Mouse (Mus musculus) hindbrain, embryonic 12.5 days (tissue): ENCODE results near the gene Ddi2. TPM values are rescaled to one million over a fixed set of nuclear protein-coding genes. Genes with fewer than 3 reads are reported as not detected.
"Not testable (repeated sequence)": the region's sequence is repeated elsewhere in the genome, so short reads cannot be mapped to it uniquely, and the experiment has no call there.

Experiments used
- ATAC-seq: fragments of 200-750 bp; cut with Nextera tagmentation; 2 replicates; pipeline ENCODE4 v1.8.0; 2017; ENCODE audit warnings: moderate TSS enrichment; ENCODE audit not compliant: low FRiP score
- H3K27ac ChIP-seq: fragments of 300-500 bp; sonication (generic); 2 replicates; pipeline ENCODE4 v1.5.1; 2016; ENCODE audit warnings: mild to moderate bottlenecking
- H3K27me3 ChIP-seq: fragments of 300-500 bp; sonication (generic); 2 replicates; pipeline ENCODE4 v1.6.1; 2016; ENCODE audit warnings: mild to moderate bottlenecking
- H3K36me3 ChIP-seq: fragments of 300-500 bp; sonication (generic); 2 replicates; pipeline ENCODE4 v1.6.1; 2016; ENCODE audit warnings: mild to moderate bottlenecking
- H3K4me1 ChIP-seq: fragments of 300-500 bp; sonication (generic); 2 replicates; pipeline ENCODE4 v1.6.1; 2016
- H3K4me2 ChIP-seq: fragments of 300-500 bp; sonication (generic); replicated peaks from 2 replicates; pipeline ENCODE4 v1.6.1; 2016; ENCODE audit warnings: mild to moderate bottlenecking
- H3K4me3 ChIP-seq: fragments of 300-500 bp; sonication (generic); 2 replicates; pipeline ENCODE4 v1.5.1; 2016; ENCODE audit warnings: mild to moderate bottlenecking
- H3K9ac ChIP-seq: fragments of 300-500 bp; sonication (generic); 2 replicates; pipeline ENCODE4 v1.6.1; 2016; ENCODE audit warnings: mild to moderate bottlenecking, moderate library complexity
- H3K9me3 ChIP-seq: fragments of 300-500 bp; sonication (generic); replicated peaks from 2 replicates; pipeline ENCODE4 v1.6.1; 2016; ENCODE audit warnings: mild to moderate bottlenecking
- WGBS: fragments of 180-500 bp; shearing (Covaris S2); methylation state at CpG from one replicate; pipeline ENCODE4 v1.1.7; 2016; 5-methylcytosine and 5-hydroxymethylcytosine counted together
- polyA plus RNA-seq: library from polyadenylated mRNA; unstranded; fragments of >200 nt; fragmentation: Nextera tagmentation; extraction: Ambion mirVana; gene quantifications from 2 replicates; pipeline ENCODE4 v1.2.1, GENCODE M21; 2016

The Ddi2 gene
- 28.1 and 28.7 TPM in 2 replicates for polyA plus RNA-seq

DNA sequence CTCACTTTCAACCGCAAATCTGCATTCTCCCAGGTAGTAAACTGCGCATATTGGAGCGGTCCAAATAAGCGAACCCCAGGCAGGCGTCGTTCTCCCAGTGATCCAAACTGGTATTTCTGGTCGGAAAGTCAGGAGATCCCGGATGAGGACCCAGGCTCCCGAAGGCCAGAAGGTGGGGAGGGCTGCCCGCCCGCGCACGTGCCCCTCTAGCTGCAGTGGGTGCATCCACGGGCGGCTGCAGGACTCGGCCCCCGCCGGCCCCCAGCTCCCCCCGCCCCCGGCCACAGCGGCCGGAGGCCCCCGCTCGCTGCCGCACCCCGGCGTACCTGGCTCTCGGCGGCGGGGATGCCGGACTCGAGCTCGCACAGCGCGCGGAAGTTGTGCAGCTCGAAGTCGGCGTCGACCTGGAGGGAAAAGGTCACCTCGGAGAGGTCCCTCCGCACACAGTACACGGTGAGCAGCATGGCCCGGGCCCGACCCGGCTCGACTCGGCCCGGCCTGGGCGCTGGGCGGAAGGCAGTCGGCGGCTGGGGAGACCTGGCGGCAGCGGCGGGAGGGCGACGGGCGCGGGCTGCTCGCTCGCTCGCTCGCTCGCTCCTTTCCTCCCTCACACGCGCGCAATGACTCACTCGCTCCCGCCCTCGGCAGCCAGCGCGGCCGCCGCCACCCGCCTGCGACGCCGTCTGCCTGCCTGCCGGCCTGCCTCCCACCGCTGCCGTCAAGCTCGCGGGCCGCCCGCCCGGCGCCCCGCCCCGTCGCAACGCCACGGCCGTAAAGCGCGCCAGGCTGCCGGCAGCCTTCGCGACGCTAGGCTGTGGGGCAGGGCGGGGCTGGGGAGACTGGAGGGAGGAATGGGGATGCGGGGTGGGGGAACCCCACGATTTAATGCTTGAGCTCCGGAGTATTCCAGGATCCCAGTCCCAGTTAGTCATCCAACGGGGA is at the start of gene Ddi2:
Ddi2 (minus strand) TSS at position 689 of the 942 bp plus-strand sequence.
- H3K27ac ChIP-seq = peak within 1 kb of the TSS; percentile 91
- H3K36me3 ChIP-seq = peaks cover 5% of the 10 kb centered on the region; the same call in 1 of the 2 replicates
- H3K4me2 ChIP-seq = peak within 1 kb of the TSS; percentile 93
- ATAC-seq = peak; percentile 85
- H3K4me3 ChIP-seq = peak within 1 kb of the TSS; percentile 99
- H3K4me1 ChIP-seq = peaks cover 18% of the 10 kb centered on the region
- H3K27me3 ChIP-seq = no peaks in the 10 kb centered on the region
- no peaks in the 10 kb centered on the region for H3K9me3 ChIP-seq
- peak within 1 kb of the TSS; percentile 98 for H3K9ac ChIP-seq
- WGBS = under 1% methylated on average over 66 of the region's 105 CpGs

GRCm38 (mm10) chr4:141773019-141773418 is 49.8 kb upstream of the Ddi2 start:
- whole genome bisulfite sequencing = 82% methylated on average over 4 of the region's 4 CpGs
- H3K27me3 ChIP-seq, H3K4me2 ChIP-seq, H3K27ac ChIP-seq, H3K9me3 ChIP-seq, ATAC-seq, H3K4me3 ChIP-seq, H3K4me1 ChIP-seq, H3K9ac ChIP-seq: not testable (repeated sequence)
- H3K36me3 ChIP-seq = peaks cover 89% of the 10 kb centered on the region

DNA sequence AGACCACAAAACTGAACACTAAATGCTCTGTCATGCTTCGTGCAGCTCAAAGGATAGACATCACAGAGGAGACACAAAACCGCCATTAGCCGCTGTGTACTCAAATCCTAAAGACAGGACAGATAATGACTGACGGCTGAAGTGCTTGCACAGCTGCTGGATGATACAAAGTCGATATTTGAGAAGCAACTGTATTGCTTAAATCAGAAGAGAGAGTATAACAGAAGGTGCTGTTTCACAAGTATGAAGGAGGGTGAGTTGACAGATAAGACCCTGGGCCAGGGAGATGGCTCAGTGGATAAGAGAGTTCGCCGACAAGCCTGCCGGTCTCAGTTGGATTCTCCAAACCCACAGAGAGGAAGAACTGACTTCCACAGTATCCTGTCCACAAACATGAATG is 48.6 kb upstream of the Ddi2 start:
- WGBS = 93% methylated on average over 8 of the region's 8 CpGs
- H3K9ac ChIP-seq = no peak overlapping the region
- peaks cover 4% of the 10 kb centered on the region for H3K4me1 ChIP-seq
- H3K36me3 ChIP-seq = peaks cover 95% of the 10 kb centered on the region
- no peak overlapping the region for H3K4me2 ChIP-seq
- H3K27ac ChIP-seq = no peak overlapping the region
- no peaks in the 10 kb centered on the region for H3K9me3 ChIP-seq
- no peak for ATAC-seq
- H3K4me3 ChIP-seq = no peak overlapping the region
- H3K27me3 ChIP-seq = no peaks in the 10 kb centered on the region

GRCm38 (mm10) chr4:141769501-141770160 is 46.4 kb upstream of the Ddi2 start:
- H3K4me1 ChIP-seq = peaks cover 4% of the 10 kb centered on the region
- no peaks in the 10 kb centered on the region for H3K9me3 ChIP-seq
- H3K27me3 ChIP-seq = no peaks in the 10 kb centered on the region
- no peak overlapping the region for H3K27ac ChIP-seq
- peaks cover 93% of the 10 kb centered on the region for H3K36me3 ChIP-seq
- 95% methylated on average over 8 of the region's 8 CpGs for WGBS
- no peak overlapping the region for H3K4me3 ChIP-seq
- no peak overlapping the region for H3K4me2 ChIP-seq
- no peak for ATAC-seq
- no peak overlapping the region for H3K9ac ChIP-seq

GRCm38 (mm10) chr4:141767353-141768036 is 44.3 kb upstream of the Ddi2 start:
- H3K4me1 ChIP-seq = peaks cover 4% of the 10 kb centered on the region
- no peak overlapping the region for H3K4me3 ChIP-seq
- no peaks in the 10 kb centered on the region for H3K27me3 ChIP-seq
- peak overlapping the region; percentile 75 for H3K27ac ChIP-seq
- no peak for ATAC-seq
- peaks cover 94% of the 10 kb centered on the region for H3K36me3 ChIP-seq
- no peak overlapping the region for H3K4me2 ChIP-seq
- H3K9me3 ChIP-seq = no peaks in the 10 kb centered on the region
- no peak overlapping the region for H3K9ac ChIP-seq
- WGBS = 71% methylated on average over 19 of the region's 19 CpGs

GRCm38 (mm10) chr4:141766668-141767352 is 43.6 kb upstream of the Ddi2 start:
- peaks cover 4% of the 10 kb centered on the region for H3K4me1 ChIP-seq
- H3K4me2 ChIP-seq = 0 out of 2 replicates have a peak overlapping the region, but pooled peaks have one; percentile 2
- H3K27ac ChIP-seq = peak overlapping the region; percentile 75
- H3K9me3 ChIP-seq = no peaks in the 10 kb centered on the region
- H3K36me3 ChIP-seq = peaks cover 95% of the 10 kb centered on the region
- ATAC-seq = 0 out of 2 replicates have a peak, but pooled peaks have one; percentile 22
- no peak overlapping the region for H3K4me3 ChIP-seq
- H3K9ac ChIP-seq = no peak overlapping the region
- 68% methylated on average over 19 of the region's 19 CpGs for WGBS
- no peaks in the 10 kb centered on the region for H3K27me3 ChIP-seq

- H3K4me1 ChIP-seq = peaks cover 4% of the 10 kb centered on the region
- ATAC-seq = peak; percentile 16; the same call in 1 of the 2 replicates
- no peak overlapping the region for H3K4me2 ChIP-seq
- 81% methylated on average over 8 of the region's 8 CpGs for WGBS
- H3K27me3 ChIP-seq = no peaks in the 10 kb centered on the region
- no peaks in the 10 kb centered on the region for H3K9me3 ChIP-seq
- H3K27ac ChIP-seq = peak overlapping the region; percentile 75
- H3K36me3 ChIP-seq = peaks cover 92% of the 10 kb centered on the region
- no peak overlapping the region for H3K4me3 ChIP-seq
- H3K9ac ChIP-seq = no peak overlapping the region
Measured at GRCm38 (mm10) chr4:141766316-141766667, 43.1 kb upstream of the Ddi2 start.

- H3K27me3 ChIP-seq = no peaks in the 10 kb centered on the region
- no peak overlapping the region for H3K27ac ChIP-seq
- peaks cover 4% of the 10 kb centered on the region for H3K4me1 ChIP-seq
- H3K4me3 ChIP-seq = no peak overlapping the region
- no peak overlapping the region for H3K9ac ChIP-seq
- H3K4me2 ChIP-seq = no peak overlapping the region
- WGBS = 93% methylated on average over 3 of the region's 3 CpGs
- no peak for ATAC-seq
- H3K9me3 ChIP-seq = no peaks in the 10 kb centered on the region
- H3K36me3 ChIP-seq = peaks cover 80% of the 10 kb centered on the region
Measured at GRCm38 (mm10) chr4:141765008-141765407, 41.8 kb upstream of the Ddi2 start.

- peaks cover 66% of the 10 kb centered on the region for H3K36me3 ChIP-seq
- H3K4me1 ChIP-seq = peaks cover 4% of the 10 kb centered on the region
- H3K4me3 ChIP-seq = no peak overlapping the region
- no peaks in the 10 kb centered on the region for H3K9me3 ChIP-seq
- ATAC-seq = no peak
- no peaks in the 10 kb centered on the region for H3K27me3 ChIP-seq
- no peak overlapping the region for H3K9ac ChIP-seq
- H3K4me2 ChIP-seq = no peak overlapping the region
- 95% methylated on average over 12 of the region's 12 CpGs for WGBS
- no peak overlapping the region for H3K27ac ChIP-seq
Measured at GRCm38 (mm10) chr4:141763476-141763875, 40.3 kb upstream of the Ddi2 start.

GRCm38 (mm10) chr4:141762102-141762598 is 38.9 kb upstream of the Ddi2 start:
- Histone ChIP-seq H3K4me1 (peaks cover 2% of the 10 kb centered on the region), H3K9me3 (no peaks in the 10 kb centered on the region), H3K4me2 (no peak overlapping the region), H3K27ac (no peak overlapping the region), H3K4me3 (no peak overlapping the region), H3K27me3 (no peaks in the 10 kb centered on the region), H3K36me3 (peaks cover 52% of the 10 kb centered on the region), H3K9ac (no peak overlapping the region)
- 95% methylated on average over 13 of the region's 13 CpGs for WGBS
- no peak for ATAC-seq

- peaks cover 40% of the 10 kb centered on the region for H3K36me3 ChIP-seq
- H3K4me1 ChIP-seq = no peaks in the 10 kb centered on the region
- 88% methylated on average over 4 of the region's 4 CpGs for WGBS
Measured at GRCm38 (mm10) chr4:141760942-141761341, 37.7 kb upstream of the Ddi2 start.

More at GRCm38 (mm10) chr4:141760942-141761341, 37.7 kb upstream of the Ddi2 start:
- H3K9ac ChIP-seq = no peak overlapping the region
- ATAC-seq = no peak
- no peak overlapping the region for H3K4me3 ChIP-seq
- no peak overlapping the region for H3K4me2 ChIP-seq
- no peaks in the 10 kb centered on the region for H3K27me3 ChIP-seq
- H3K9me3 ChIP-seq = no peaks in the 10 kb centered on the region
- H3K27ac ChIP-seq = no peak overlapping the region
